Mouse (Mus musculus) left cerebral cortex, postnatal 10 days (tissue): Measurements from ENCODE around the gene Hyal3. TPM values are rescaled to one million over a fixed set of nuclear protein-coding genes. Genes with fewer than 3 reads are reported as not detected.

Source experiments
- DNase-seq, 2 experiments: peaks; one replicate each; pipeline ENCODE4 v3.0.0; 2021 to 2022; ENCODE audit warnings: low spot score in 2 of 2, mixed read lengths in 1 of 2; ENCODE audit errors: extremely low spot score in 1 of 2
- intact Hi-C: fragments of 180-260 bp; cut with DNase I; formaldehyde crosslinking; loops from one replicate; pipeline ENCODE4 v1.15.1; 2025
- total RNA-seq, 2 experiments: library from RNA; stranded (reverse); gene quantifications; 2 replicates each; pipeline ENCODE4 v1.2.3; 2021

The Hyal3 gene
- total RNA-seq, 2 experiments from 2014 or later = 0.99 to 1.4 TPM

DNA sequence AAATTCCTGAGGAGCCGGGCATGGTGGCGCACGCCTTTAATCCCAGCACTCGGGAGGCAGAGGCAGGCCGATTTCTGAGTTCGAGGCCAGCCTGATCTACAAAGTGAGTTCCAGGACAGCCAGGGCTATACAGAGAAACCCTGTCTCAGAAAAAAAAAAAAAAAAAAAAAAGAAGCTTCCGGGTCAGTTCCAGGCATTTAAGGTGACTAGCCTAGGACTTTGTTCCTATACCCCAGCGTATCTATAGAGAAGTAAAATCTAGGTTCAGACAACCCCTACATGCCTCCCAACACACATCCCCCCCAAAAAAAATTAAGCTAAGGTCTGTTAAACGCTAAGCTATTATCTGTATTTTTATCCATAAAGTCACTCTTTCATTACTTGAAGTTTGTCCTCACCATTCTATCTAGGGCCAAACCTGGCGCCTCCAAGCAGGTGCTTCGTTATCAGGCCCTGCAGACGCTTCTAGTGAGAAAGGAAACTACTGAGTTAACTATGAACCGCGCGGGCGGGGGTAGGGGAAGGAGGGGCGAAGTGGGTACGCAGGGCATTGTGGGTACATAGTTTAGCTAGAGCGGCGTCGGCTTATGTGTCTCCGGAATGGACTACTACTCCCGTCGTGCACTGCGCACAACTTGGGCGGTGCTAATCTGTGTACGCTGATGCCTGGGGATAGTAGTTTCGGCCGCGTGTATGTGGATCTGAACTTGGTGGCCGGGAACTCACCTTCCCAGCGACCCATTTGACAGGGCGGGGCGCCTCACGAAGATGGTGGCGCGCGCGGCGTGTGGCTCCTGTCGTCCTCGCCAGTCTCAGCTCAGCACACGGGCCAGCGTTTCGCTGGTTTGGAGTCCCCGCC, 6.6 kb downstream of the Hyal3 start, which contains the start of gene Ifrd2:
TSS of gene Ifrd2 (plus strand) at position 669 of the 859 bp plus-strand sequence.
- peak; percentile 98 for DNase-seq
- intact Hi-C loops = no loop called here

- peak in 1 of 2 experiments; percentile 68 for DNase-seq
- intact Hi-C loops = no loop called here
Measured at GRCm38 (mm10) chr9:107587833-107588639, 7.4 kb downstream of the Hyal3 start.

DNA sequence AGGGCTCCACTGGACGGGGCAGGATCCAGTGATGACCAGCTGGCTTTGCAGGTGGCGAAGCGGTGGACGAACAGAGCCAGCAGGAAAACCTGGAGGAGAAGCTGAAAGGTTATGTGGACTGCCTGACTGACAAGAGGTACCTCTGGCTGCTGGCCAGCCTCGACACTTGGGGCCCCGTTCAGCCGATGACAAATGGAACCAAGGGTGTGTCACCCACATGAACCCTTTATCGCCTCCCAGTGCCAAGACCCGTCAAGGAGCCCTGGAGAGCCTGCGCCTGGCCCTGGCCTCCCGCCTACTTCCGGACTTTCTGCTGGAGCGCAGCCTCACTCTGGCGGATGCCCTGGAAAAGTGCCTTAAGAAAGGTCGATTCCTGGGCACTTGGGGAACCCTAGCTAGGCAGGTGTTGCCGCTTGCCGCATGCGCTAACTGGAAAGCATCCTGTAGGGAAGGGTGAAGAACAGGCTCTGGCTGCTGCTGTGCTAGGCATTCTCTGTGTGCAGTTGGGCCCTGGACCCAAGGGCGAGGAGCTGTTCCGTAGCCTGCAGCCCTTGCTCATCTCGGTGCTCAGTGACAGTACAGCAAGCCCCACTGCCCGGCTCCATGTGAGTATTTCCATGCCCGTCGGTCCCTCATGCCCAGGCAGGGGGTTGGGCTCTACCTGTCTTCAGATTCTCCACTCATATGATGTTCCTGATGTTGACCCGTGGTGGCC, 9.6 kb downstream of the Hyal3 start:
- DNase-seq = no peak
- intact Hi-C loops = no loop called here

GRCm38 (mm10) chr9:107590773-107591060, 10.1 kb downstream of the Hyal3 start:
- intact Hi-C loops = no loop called here
- no peak for DNase-seq

GRCm38 (mm10) chr9:107593101-107593976, 12.7 kb downstream of the Hyal3 start:
- intact Hi-C loops = no loop called here

GRCm38 (mm10) chr9:107594281-107595062, 13.9 kb downstream of the Hyal3 start:
- intact Hi-C loops = no loop called here
- no peak for DNase-seq

More at GRCm38 (mm10) chr9:107593101-107593976, 12.7 kb downstream of the Hyal3 start:
- DNase-seq = no peak

DNA sequence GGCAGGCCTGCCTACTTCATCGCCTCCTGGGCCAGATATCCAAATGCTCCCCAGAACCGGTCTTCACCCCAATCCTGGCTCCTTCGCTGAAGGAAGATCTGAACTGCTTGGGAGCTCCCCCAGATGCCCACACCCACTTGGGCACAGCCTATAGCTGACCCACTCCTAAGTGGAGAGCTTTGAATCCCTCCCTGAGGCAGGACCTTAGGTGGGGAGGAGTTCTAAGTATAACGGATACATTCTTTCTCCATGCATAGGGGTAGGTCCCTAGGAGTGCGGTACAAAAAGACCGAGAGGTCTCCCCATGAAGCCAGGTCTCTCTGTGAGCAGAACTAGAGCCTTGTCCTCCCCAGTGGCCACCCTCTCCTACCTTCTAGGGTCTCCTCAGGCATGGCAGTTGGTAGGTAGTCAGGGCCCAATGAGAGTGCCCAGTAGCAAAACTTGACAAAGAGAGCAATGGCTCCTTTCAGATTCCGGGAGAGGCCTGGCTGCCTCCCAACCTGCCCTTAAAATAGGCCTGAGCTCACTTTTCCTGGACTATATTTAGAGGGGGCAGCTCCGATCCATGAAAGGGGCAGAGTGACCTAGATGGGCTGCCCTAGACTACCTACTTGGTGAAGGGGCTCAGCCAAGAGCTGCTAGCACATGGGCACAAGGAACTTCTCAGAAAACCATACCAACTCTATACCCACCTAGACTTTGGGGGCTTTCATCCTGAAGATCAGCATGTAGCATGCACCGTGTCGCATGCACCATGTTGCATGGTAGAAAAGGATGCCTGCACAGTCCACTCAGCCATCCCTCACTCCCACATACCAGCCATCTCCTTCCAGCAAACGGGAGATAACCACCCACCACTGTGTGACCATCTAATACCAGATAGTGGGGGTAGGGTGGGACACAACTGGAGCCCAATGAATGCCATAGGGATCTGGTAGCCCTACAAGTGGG, 16.3 kb downstream of the Hyal3 start:
- no peak for DNase-seq
- intact Hi-C loops = no loop called here

- no peak for DNase-seq
- intact Hi-C loops = no loop called here
Measured at GRCm38 (mm10) chr9:107598385-107598784, 17.8 kb downstream of the Hyal3 start.

DNA sequence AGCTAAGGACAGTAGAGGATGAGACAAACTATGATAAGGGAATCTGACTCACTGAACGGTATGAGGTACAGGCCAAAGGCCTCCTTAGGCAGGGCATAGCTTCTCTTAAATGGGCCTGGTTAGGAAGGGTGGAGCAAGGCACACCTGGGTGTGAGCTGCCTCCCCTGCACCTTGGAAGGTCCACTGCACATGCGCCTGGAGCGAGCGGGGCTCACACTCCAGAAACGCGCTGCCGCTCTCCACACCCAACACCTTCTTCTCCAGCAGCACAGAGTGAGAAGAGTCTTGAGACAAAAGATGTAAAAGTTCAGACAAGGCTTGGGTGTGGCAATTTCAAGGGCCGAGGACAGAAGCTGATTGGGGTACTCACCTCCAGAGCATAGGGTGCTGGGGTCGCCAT, 18.8 kb downstream of the Hyal3 start:
- DNase-seq = no peak
- intact Hi-C loops = no loop called here

DNA sequence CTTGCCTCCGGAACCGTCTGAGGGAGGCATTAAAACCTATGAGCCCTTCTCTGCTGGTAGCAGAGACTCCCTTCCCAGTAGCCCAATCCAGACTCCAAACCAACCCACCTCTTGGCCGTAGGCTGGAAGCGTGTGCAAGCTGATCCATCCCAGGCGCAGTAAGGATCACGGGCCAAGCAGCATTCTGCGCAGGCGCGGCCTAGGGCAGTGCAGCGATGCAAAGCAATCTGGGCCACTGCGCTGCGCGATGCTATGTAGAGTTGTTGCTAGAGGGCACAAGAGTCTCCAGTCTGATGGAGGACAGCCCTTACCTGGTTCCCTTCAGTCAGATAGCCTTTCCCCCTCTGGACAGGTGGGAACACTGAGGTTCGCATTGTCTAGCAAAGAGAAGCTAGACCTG, 19.2 kb downstream of the Hyal3 start:
- DNase-seq = no peak
- intact Hi-C loops = loop anchor here (5.0 kb wide), 1 partner anchor 77 kb away; the partner anchor contains the start of gene Gnat1

GRCm38 (mm10) chr9:107600745-107601144, 20.1 kb downstream of the Hyal3 start:
- intact Hi-C loops = loop anchor here (1.0 to 5.0 kb wide), 2 partner anchors 44 to 77 kb away; partner anchors contain the start of gene Gnat1
- no peak for DNase-seq

DNA sequence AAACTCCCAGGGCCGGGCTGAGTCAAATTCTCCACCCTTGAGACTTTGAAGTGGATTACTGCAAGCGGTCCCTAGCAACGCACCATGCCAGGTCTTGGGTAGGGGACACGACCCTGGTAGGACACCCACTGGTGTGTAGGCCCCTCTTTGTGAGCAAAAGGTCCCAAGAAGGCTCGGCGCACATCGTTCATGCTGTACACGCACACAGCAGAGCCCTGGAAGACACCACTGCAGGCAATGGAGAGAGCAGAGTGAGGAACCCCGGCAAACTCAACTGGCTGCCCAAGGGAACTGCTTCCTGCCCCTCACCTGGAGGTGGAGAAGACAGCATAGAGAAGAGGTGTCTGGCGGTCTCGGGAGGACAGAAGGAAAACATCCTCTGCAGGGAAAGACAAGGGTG, 20.7 kb downstream of the Hyal3 start:
- intact Hi-C loops = loop anchor here (1.0 to 5.0 kb wide), 2 partner anchors 43 to 76 kb away; partner anchors contain the start of gene Gnat1
- DNase-seq = no peak

GRCm38 (mm10) chr9:107602068-107602648, 21.5 kb downstream of the Hyal3 start:
- intact Hi-C loops = loop anchor here (5.0 kb wide), 1 partner anchor 75 kb away; the partner anchor contains the start of gene Gnat1
- peak; percentile 84 to 91 for DNase-seq

DNA sequence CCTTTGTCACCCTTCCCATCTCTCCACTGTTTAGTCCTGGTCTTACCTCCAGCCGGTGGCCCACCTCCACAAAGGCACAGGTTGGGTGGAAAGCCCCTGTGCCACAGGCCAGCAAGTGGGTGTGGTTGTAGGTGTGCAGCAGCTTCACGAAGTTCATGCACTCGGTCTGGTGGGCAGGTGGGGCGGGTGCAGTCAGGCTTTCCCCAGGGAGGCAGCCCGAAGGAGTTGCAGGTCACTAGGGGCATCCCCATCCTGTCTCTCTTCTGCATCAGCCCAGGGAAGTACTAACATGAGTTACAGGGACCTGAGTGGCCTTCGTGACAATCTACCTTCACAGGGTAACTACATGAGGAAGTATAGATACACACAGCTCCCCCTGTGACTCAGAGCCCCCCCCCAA, 22.6 kb downstream of the Hyal3 start:
- no peak for DNase-seq
- intact Hi-C loops = loop anchor here (5.0 kb wide), 1 partner anchor 74 kb away; the partner anchor contains the start of gene Gnat1

GRCm38 (mm10) chr9:107605041-107605661, 24.5 kb downstream of the Hyal3 start:
- intact Hi-C loops = no loop called here
- DNase-seq = no peak

GRCm38 (mm10) chr9:107606591-107606990, 26.0 kb downstream of the Hyal3 start:
- DNase-seq = peak in 1 of 2 experiments; percentile 35
- intact Hi-C loops = no loop called here
